Mouse (Mus musculus): ENCODE measurements around the gene Nop16. TPM values are rescaled to one million over a fixed set of nuclear protein-coding genes. Genes with fewer than 3 reads are reported as not detected.

Gene Nop16
- polyA plus RNA-seq, 1 experiment from 2014 or later, result 74.9 TPM

DNA sequence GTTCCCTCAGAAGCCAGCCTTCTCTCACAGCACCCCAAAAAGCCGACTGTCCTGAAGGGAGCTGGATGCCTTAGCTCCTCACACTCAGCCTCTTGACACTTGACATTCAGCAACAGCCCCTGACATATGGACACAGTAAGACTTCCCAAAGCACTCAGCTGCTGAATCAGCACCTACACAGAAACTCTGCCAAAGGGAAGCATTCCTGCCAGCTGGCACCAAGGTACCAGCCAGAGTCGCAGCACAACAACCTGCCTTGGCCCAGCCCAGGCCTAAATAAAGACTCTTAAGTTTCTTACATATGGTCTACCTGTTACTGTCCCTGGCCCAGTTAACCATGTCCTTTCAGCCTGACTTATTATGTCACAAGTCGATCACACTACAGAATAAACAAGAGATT lies 33.1 kb downstream of the Nop16 start:
- Histone ChIP-seq H3K27me3 (no peaks in the 10 kb centered on the region), H3K27ac (no peak overlapping the region), H3K36me3 (peaks cover 94% of the 10 kb centered on the region), H3K9me3 (replicated peaks) (no peaks in the 10 kb centered on the region), H3K9ac (no peak overlapping the region), H3K4me2 (no peak overlapping the region), H3K4me3 (replicated peaks) (no peak overlapping the region), H3K4me1 (replicated peaks) (no peaks in the 10 kb centered on the region)
- WGBS (ENCODE audit: insufficient replicate concordance), result 84% methylated on average over 3 of the region's 3 CpGs
- DNase-seq, result no peak
- ATAC-seq (ENCODE audit: low read depth), result no peak

DNA sequence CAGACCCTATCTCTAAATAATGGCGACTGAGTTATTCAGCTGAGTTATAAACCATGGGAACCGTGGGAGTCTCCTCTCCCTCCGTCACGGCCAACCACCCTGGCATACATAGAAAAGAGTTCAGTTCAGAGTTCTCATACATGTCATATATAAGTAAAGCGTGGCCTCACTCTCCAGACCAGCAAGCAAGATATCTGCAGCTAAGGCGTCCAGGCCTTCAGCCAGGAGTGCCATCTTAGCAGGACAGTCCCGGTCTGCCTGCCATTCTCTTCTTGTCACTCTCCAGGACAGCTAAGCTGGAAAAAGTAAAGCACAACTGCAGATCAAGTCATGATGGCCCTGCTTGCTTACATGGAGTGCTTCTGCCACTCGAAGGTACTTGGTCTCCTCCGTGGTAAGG lies 33.7 kb downstream of the Nop16 start:
- WGBS (ENCODE audit: insufficient replicate concordance), result 83% methylated on average over 9 of the region's 9 CpGs
- Histone ChIP-seq H3K9me3 (replicated peaks) (no peaks in the 10 kb centered on the region), H3K27ac (no peak overlapping the region), H3K4me2 (no peak overlapping the region), H3K36me3 (peaks cover 94% of the 10 kb centered on the region), H3K4me3 (replicated peaks) (no peak overlapping the region), H3K27me3 (no peaks in the 10 kb centered on the region), H3K4me1 (replicated peaks) (no peaks in the 10 kb centered on the region), H3K9ac (no peak overlapping the region)
- DNase-seq, result no peak
- ATAC-seq (ENCODE audit: low read depth), result no peak

DNA sequence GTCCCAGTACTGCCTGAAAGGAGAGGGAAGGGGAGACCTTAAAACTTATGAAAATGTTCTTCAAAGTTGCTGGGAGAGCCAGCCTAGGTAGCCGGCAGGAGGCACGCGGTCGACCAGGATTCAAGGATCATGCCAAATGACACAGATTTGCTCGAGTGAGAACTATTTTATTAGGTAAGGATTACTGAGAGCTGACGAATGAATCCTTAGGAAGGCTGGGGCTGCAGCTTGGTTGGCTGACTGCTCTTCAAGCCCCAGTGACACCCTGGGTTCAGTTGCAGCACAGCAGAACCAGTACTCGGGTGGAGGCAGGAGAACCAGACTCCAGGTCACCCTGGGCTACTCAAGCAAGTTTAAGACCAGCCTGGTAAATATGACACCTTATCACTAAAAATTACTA lies 41.9 kb downstream of the Nop16 start:
- Histone ChIP-seq H3K27ac (no peak overlapping the region), H3K27me3 (no peaks in the 10 kb centered on the region), H3K4me2 (no peak overlapping the region), H3K4me3 (replicated peaks) (no peak overlapping the region), H3K36me3 (peaks cover 48% of the 10 kb centered on the region), H3K9me3 (replicated peaks) (no peaks in the 10 kb centered on the region), H3K9ac (no peak overlapping the region), H3K4me1 (replicated peaks) (no peaks in the 10 kb centered on the region)
- DNase-seq (no peak), ATAC-seq (ENCODE audit: low read depth) (no peak)
- WGBS (ENCODE audit: insufficient replicate concordance), result 81% methylated on average over 7 of the region's 7 CpGs

Small RNAs within 50 kb of the gene (microRNA-seq; reads per million reads assigned to microRNA genes)
- not detected for gene Gm24195

Other genes with a start within 250 kb of the Nop16 start
- 0.23 and 0.30 TPM in 2 replicates for gene Cplx2, start 218.7 kb downstream of the Nop16 start, polyA plus RNA-seq (2015; fragmentation: Nextera tagmentation; extraction: Ambion mirVana)
- 67.5 and 69.2 TPM in 2 replicates for gene Thoc3, start 121.2 kb downstream of the Nop16 start, polyA plus RNA-seq (2015; fragmentation: Nextera tagmentation; extraction: Ambion mirVana)
- 2.3 and 2.5 TPM in 2 replicates for gene Simc1, start 86.3 kb downstream of the Nop16 start, polyA plus RNA-seq (2015; fragmentation: Nextera tagmentation; extraction: Ambion mirVana)
- gene 4833439L19Rik, start 24.7 kb downstream of the Nop16 start, polyA plus RNA-seq (2015; fragmentation: Nextera tagmentation; extraction: Ambion mirVana), result 53.0 and 60.1 TPM in 2 replicates
- gene Arl10, start 15.1 kb downstream of the Nop16 start, polyA plus RNA-seq (2015; fragmentation: Nextera tagmentation; extraction: Ambion mirVana), result 9.0 and 9.2 TPM in 2 replicates
- 117 and 118 TPM in 2 replicates for gene Higd2a, start 117 bp upstream of the Nop16 start, polyA plus RNA-seq (2015; fragmentation: Nextera tagmentation; extraction: Ambion mirVana)
- 51.0 and 54.2 TPM in 2 replicates for gene Cltb, start 21.3 kb upstream of the Nop16 start, polyA plus RNA-seq (2015; fragmentation: Nextera tagmentation; extraction: Ambion mirVana)
- 30.5 and 33.9 TPM in 2 replicates for gene Faf2, start 31.7 kb upstream of the Nop16 start, polyA plus RNA-seq (2015; fragmentation: Nextera tagmentation; extraction: Ambion mirVana)
- gene Rnf44, start 103.8 kb upstream of the Nop16 start, polyA plus RNA-seq (2015; fragmentation: Nextera tagmentation; extraction: Ambion mirVana), result 23.8 and 24.5 TPM in 2 replicates
- 7.8 and 10.5 TPM in 2 replicates for gene Cdhr2, start 111.4 kb upstream of the Nop16 start, polyA plus RNA-seq (2015; fragmentation: Nextera tagmentation; extraction: Ambion mirVana)
- gene Gprin1, start 159.8 kb upstream of the Nop16 start, polyA plus RNA-seq (2015; fragmentation: Nextera tagmentation; extraction: Ambion mirVana), result 0.02 and 0.05 TPM in 2 replicates
- gene Sncb, start 176.5 kb upstream of the Nop16 start, polyA plus RNA-seq (2015; fragmentation: Nextera tagmentation; extraction: Ambion mirVana), result not detected in 2 replicates
- gene Eif4e1b, start 193.9 kb upstream of the Nop16 start, polyA plus RNA-seq (2015; fragmentation: Nextera tagmentation; extraction: Ambion mirVana), result not detected in 2 replicates
- gene Tspan17, start 199.3 kb upstream of the Nop16 start, polyA plus RNA-seq (2015; fragmentation: Nextera tagmentation; extraction: Ambion mirVana), result 1.5 and 2.0 TPM in 2 replicates

Measured in liver, embryonic 13.5 days (tissue).